Mouse (Mus musculus) CH12.LX (cell line): Measurements from ENCODE around the gene Ywhag. TPM values are rescaled to one million over a fixed set of nuclear protein-coding genes. Genes with fewer than 3 reads are reported as not detected.

ENCODE experiments used
- DNase-seq: peaks from one replicate; pipeline ENCODE4 v3.0.0-alpha.2; 2013; ENCODE audit errors: extremely low read depth
- H3K27ac ChIP-seq: 2 replicates; pipeline ENCODE4 v1.5.1; 2012; ENCODE audit warnings: low read depth, mild to moderate bottlenecking, control low read depth, moderate library complexity; ENCODE audit not compliant: insufficient read depth
- H3K27me3 ChIP-seq: replicated peaks from 2 replicates; pipeline ENCODE3; 2012; ENCODE audit warnings: inconsistent platforms
- H3K36me3 ChIP-seq, 2 experiments: replicated peaks in 1 of 2; 2 replicates each; pipeline versions ENCODE3 to v1.6.1; 2012; ENCODE audit warnings: inconsistent platforms in 1 of 2, low read length in 1 of 2, mild to moderate bottlenecking in 1 of 2, mixed read lengths in 1 of 2, moderate library complexity in 1 of 2; ENCODE audit not compliant: control insufficient read depth in 1 of 2, insufficient read depth in 1 of 2
- H3K4me1 ChIP-seq, 2 experiments: 2 replicates each; pipeline ENCODE4 v1.6.1; 2012; ENCODE audit warnings: inconsistent platforms in 1 of 2, moderate library complexity in 1 of 2; ENCODE audit not compliant: insufficient read depth in 2 of 2, control insufficient read depth in 1 of 2
- H3K4me2 ChIP-seq: 2 replicates; pipeline ENCODE4 v1.6.1; 2012; ENCODE audit warnings: low read depth, mild to moderate bottlenecking, control low read depth; ENCODE audit not compliant: poor library complexity, insufficient read depth, severe bottlenecking
- H3K4me3 ChIP-seq, 3 experiments: fragments of 150-350 bp in 1 of 3; sonication (generic) in 1 of 3; replicated peaks in 1 of 3; 2 replicates each; pipeline versions ENCODE3 to v1.5.1; 2011 to 2012; ENCODE audit warnings: low read depth in 2 of 3, low read length in 2 of 3, mild to moderate bottlenecking in 2 of 3, moderate library complexity in 2 of 3, control low read depth in 1 of 3, improper control_type of control experiment in 1 of 3, inconsistent platforms in 1 of 3, mixed read lengths in 1 of 3; ENCODE audit not compliant: poor library complexity in 1 of 3
- H3K79me2 ChIP-seq: replicated peaks from 2 replicates; pipeline ENCODE4 v1.6.1; 2012; ENCODE audit warnings: mild to moderate bottlenecking, moderate library complexity; ENCODE audit not compliant: control insufficient read depth, poor library complexity, insufficient read depth, severe bottlenecking; ENCODE audit errors: extremely low read depth
- H3K9ac ChIP-seq: 2 replicates; pipeline ENCODE4 v1.6.1; 2012; ENCODE audit warnings: low read depth, mild to moderate bottlenecking, control low read depth, moderate library complexity; ENCODE audit not compliant: insufficient read depth
- H3K9me3 ChIP-seq: replicated peaks from 2 replicates; pipeline ENCODE3; 2012; ENCODE audit warnings: low read length, inconsistent platforms, mixed read lengths
- BHLHE40 ChIP-seq: IDR thresholded peaks from 2 replicates; pipeline ENCODE4 v1.6.1; 2011; ENCODE audit warnings: mild to moderate bottlenecking, low read depth, low read length, improper control_type of control experiment
- CHD1 ChIP-seq: IDR thresholded peaks from 2 replicates; pipeline ENCODE4 v1.6.1; 2012; ENCODE audit warnings: low read depth, low read length, improper control_type of control experiment, inconsistent platforms
- CTCF ChIP-seq, 2 experiments: IDR thresholded peaks in 1 of 2; conservative IDR thresholded peaks in 1 of 2; 2 replicates each; pipeline ENCODE4 v1.5.1; 2011 to 2012; ENCODE audit warnings: low read depth in 2 of 2, low read length in 2 of 2, improper control_type of control experiment in 1 of 2, inconsistent platforms in 1 of 2, mild to moderate bottlenecking in 1 of 2, moderate library complexity in 1 of 2
- E2F4 ChIP-seq: IDR thresholded peaks from 2 replicates; pipeline ENCODE4 v1.6.1; 2011; ENCODE audit warnings: low read depth, low read length, improper control_type of control experiment; ENCODE audit not compliant: insufficient replicate concordance
- ELF1 ChIP-seq: IDR thresholded peaks from 2 replicates; pipeline ENCODE4 v1.6.1; 2014; ENCODE audit warnings: low read depth, mild to moderate bottlenecking, inconsistent platforms, low read length, improper control_type of control experiment
- ETS1 ChIP-seq: conservative IDR thresholded peaks from 2 replicates; pipeline ENCODE4 v1.6.1; 2012; ENCODE audit warnings: low read depth, mild to moderate bottlenecking, inconsistent platforms, low read length, improper control_type of control experiment, moderate library complexity
- JUND ChIP-seq: conservative IDR thresholded peaks from 2 replicates; pipeline ENCODE4 v1.6.1; 2011; ENCODE audit warnings: low read depth, low read length, improper control_type of control experiment
- MAZ ChIP-seq: IDR thresholded peaks from 2 replicates; pipeline ENCODE4 v1.6.1; 2012; ENCODE audit warnings: low read depth, mild to moderate bottlenecking, inconsistent platforms, low read length, improper control_type of control experiment, moderate library complexity
- MXI1 ChIP-seq: IDR thresholded peaks from 2 replicates; pipeline ENCODE4 v1.6.1; 2011; ENCODE audit warnings: mild to moderate bottlenecking, low read depth, low read length, improper control_type of control experiment
- PAX5 ChIP-seq: IDR thresholded peaks from 2 replicates; pipeline ENCODE4 v1.6.1; 2012; ENCODE audit warnings: low read length, inconsistent platforms, mixed read lengths
- RAD21 ChIP-seq: IDR thresholded peaks from 2 replicates; pipeline ENCODE4 v1.6.1; 2011; ENCODE audit warnings: low read depth, mild to moderate bottlenecking, low read length, improper control_type of control experiment, moderate library complexity
- RCOR1 ChIP-seq: conservative IDR thresholded peaks from 2 replicates; pipeline ENCODE4 v1.6.1; 2012; ENCODE audit warnings: low read depth, mild to moderate bottlenecking, inconsistent platforms, low read length, improper control_type of control experiment
- TBP ChIP-seq: conservative IDR thresholded peaks from 2 replicates; pipeline ENCODE4 v1.6.1; 2011; ENCODE audit warnings: low read depth, low read length, improper control_type of control experiment
- TCF12 ChIP-seq: IDR thresholded peaks from 2 replicates; pipeline ENCODE4 v1.6.1; 2014; ENCODE audit warnings: low read depth, mild to moderate bottlenecking, inconsistent platforms, low read length, improper control_type of control experiment
- ZKSCAN1 ChIP-seq: IDR thresholded peaks from 2 replicates; pipeline ENCODE4 v1.6.1; 2012; ENCODE audit warnings: low read depth, inconsistent platforms, low read length, improper control_type of control experiment, borderline replicate concordance
- dilution Hi-C: fragments of 300-500 bp; cut with MboI; formaldehyde crosslinking; loops from 2 replicates; pipeline ENCODE4 v1.14.3; 2020; ENCODE audit warnings: low sequenced_read_pairs; ENCODE audit not compliant: extremely low pct_unique_long_range_greater_than_20kb, extremely low pct_ligation_motif_present
- in situ Hi-C: fragments of 300-500 bp; cut with MboI; formaldehyde crosslinking; loops from 3 replicates; pipeline ENCODE4 v1.14.3; 2019; ENCODE audit warnings: low sequenced_read_pairs, low pct_ligation_motif_present, low pct_unique_long_range_greater_than_20kb, mixed read lengths
- polyA plus RNA-seq: library from polyadenylated mRNA; unstranded; fragments of >175 nt; gene quantifications from 2 replicates; pipeline ENCODE4 v1.2.1, GENCODE M21; 2012; ENCODE audit warnings: low read depth; ENCODE audit not compliant: insufficient read length
- total RNA-seq, 2 experiments: library from RNA; depleted of rRNA; stranded (reverse); fragments of 300-350 nt in 1 of 2; fragments of >200 nt in 1 of 2; gene quantifications; 2 replicates each; pipeline ENCODE4 v1.2.3; 2012 to 2014

The Ywhag gene
- total and polyA plus RNA-seq, 3 experiments: 55.3 to 239 (median 77.3) TPM

DNA sequence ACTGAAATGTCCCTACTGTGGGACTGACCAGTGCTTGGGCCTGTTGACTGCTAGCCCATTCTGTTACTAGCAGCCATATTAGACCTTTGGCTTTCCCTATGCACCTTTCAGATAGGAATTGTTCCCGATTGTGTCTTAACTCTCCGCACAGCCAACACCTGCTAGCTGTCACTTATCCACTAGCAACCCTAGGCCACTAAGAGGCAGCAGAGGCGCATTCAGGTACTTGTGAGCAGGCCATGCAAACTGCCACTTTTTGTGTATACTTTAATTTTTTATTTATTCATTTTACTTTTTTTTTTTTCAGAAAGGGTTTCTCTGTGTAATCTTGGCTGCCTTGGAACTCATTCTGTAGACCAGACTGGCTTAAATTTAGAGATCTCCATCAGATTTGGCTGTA is 33.7 kb downstream of the Ywhag start:
- no peak overlapping the region for H3K4me2 ChIP-seq
- H3K4me3 ChIP-seq: no peak overlapping the region
- peaks cover 0 to 22% of the 10 kb centered on the region in 2 experiments for H3K36me3 ChIP-seq
- no peak overlapping the region for H3K9ac ChIP-seq
- H3K9me3 ChIP-seq: no peaks in the 10 kb centered on the region
- peaks cover 0 to 8% of the 10 kb centered on the region in 2 experiments; a peak in 2 of 4 replicates for H3K4me1 ChIP-seq
- in situ Hi-C loops: no loop called here
- dilution Hi-C loops: no loop called here
- no peaks in the 10 kb centered on the region for H3K27me3 ChIP-seq
- no peak overlapping the region for H3K27ac ChIP-seq
- H3K79me2 ChIP-seq: no peaks in the 10 kb centered on the region
- no peak for DNase-seq
- peak; percentile 37 for TF ChIP-seq RAD21
- no peak for TF ChIP-seq TBP
- TF ChIP-seq CTCF (conservative IDR thresholded peaks at IDR 0.05 in 1 of 2, IDR thresholded peaks at IDR 0.05 in 1 of 2; ENCODE audit: low read depth in 2 of 2, low read length in 2 of 2): peak in 1 of 2 experiments; percentile 57; a peak in 2 of 4 replicates

DNA sequence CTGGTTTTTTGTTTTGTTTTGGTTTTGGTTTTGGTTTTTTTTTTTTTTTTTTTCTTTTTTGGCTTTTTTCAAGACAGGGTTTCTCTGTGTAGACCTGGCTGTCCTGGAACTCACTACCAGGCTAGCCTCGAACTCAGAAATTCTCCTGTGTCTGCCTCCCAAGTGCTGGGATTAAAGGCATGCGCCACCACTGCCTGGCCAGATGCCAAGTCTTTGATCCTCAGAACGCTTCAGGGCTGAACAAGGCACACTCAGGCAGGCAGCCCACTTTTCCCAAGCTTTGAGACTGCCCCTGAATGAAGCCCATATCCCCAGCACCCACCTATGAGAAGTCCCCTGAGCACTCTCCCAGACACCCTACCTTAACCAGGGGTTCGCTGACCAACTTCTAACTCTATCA is 34.6 kb downstream of the Ywhag start:
- Histone ChIP-seq H3K27ac (no peak overlapping the region), H3K9me3 (no peaks in the 10 kb centered on the region), H3K36me3 (peaks cover 0 to 13% of the 10 kb centered on the region in 2 experiments), H3K4me3 (no peak overlapping the region), H3K4me2 (no peak overlapping the region), H3K79me2 (no peaks in the 10 kb centered on the region), H3K9ac (no peak overlapping the region), H3K4me1 (peaks cover 0 to 7% of the 10 kb centered on the region in 2 experiments; a peak in 1 of 4 replicates), H3K27me3 (no peaks in the 10 kb centered on the region)
- TF ChIP-seq ELF1 (no peak), CHD1 (no peak), JUND (no peak), E2F4 (no peak)
- dilution Hi-C loops (no loop called here), in situ Hi-C loops (loop anchor here (10.0 kb wide), 1 partner anchor 145 kb away; no protein-coding TSS in a partner anchor)
- no peak for DNase-seq

DNA sequence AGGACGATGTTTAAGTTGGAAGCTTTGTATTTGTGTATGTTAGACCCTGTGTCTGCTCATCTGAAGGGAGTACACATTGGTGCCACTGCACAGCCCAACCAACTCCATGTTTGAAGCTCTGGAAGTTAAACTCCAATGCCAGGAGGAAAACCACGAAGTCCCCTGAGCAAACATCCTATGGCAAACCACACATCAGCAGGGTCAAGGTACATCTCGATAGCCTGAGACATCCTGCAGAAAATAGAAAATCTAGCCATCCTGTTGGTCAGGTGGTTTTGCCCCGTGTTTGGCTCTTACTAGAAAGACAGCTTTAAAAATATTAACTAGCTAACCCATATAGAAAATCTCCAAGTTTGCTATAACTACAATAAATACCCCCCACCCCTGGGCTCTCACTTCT is 35.4 kb downstream of the Ywhag start:
- Histone ChIP-seq H3K27me3 (no peaks in the 10 kb centered on the region), H3K9me3 (no peaks in the 10 kb centered on the region), H3K36me3 (peaks cover 0 to 5% of the 10 kb centered on the region in 2 experiments), H3K79me2 (no peaks in the 10 kb centered on the region), H3K4me1 (peaks cover 0 to 7% of the 10 kb centered on the region in 2 experiments; a peak in 1 of 4 replicates), H3K4me3 (no peak overlapping the region), H3K27ac (no peak overlapping the region), H3K4me2 (no peak overlapping the region), H3K9ac (no peak overlapping the region)
- DNase-seq: no peak
- in situ Hi-C loops (loop anchor here (10.0 kb wide), 1 partner anchor 146 kb away; no protein-coding TSS in a partner anchor), dilution Hi-C loops (no loop called here)
- TF ChIP-seq ETS1: no peak
- TF ChIP-seq MAZ: no peak
- no peak for TF ChIP-seq PAX5
- no peak for TF ChIP-seq TCF12
- no peak for TF ChIP-seq RCOR1
- no peak for TF ChIP-seq MXI1
- TF ChIP-seq CHD1: no peak
- no peak for TF ChIP-seq BHLHE40
- no peak for TF ChIP-seq ELF1
- no peak for TF ChIP-seq ZKSCAN1
